Mouse (Mus musculus) kidney, embryonic 14.5 days (tissue): ENCODE measurements around the gene Gm47841. TPM values are rescaled to one million over a fixed set of nuclear protein-coding genes. Genes with fewer than 3 reads are reported as not detected.
A peak's percentile ranks its signal among the peaks of the same experiment; 100 is the strongest.

Experiments used
- ATAC-seq: fragments of 200-750 bp; cut with Nextera tagmentation; 2 replicates; pipeline ENCODE4 v1.8.0; 2017; ENCODE audit warnings: moderate number of reproducible peaks, mild to moderate bottlenecking, moderate TSS enrichment, moderate library complexity; ENCODE audit not compliant: low FRiP score, low TSS enrichment
- H3K27ac ChIP-seq: fragments of 300-500 bp; sonication (generic); 2 replicates; pipeline ENCODE4 v1.5.1; 2014; ENCODE audit warnings: low read depth, mild to moderate bottlenecking, low read length, moderate library complexity, mixed read lengths
- H3K27me3 ChIP-seq: fragments of 300-500 bp; sonication (generic); 2 replicates; pipeline ENCODE4 v1.6.1; 2014; ENCODE audit warnings: mild to moderate bottlenecking, low read length; ENCODE audit not compliant: control insufficient read depth, insufficient read depth
- H3K36me3 ChIP-seq: fragments of 300-500 bp; sonication (generic); 2 replicates; pipeline ENCODE4 v1.6.1; 2014; ENCODE audit warnings: low read length, mixed read lengths; ENCODE audit not compliant: control insufficient read depth, insufficient read depth
- H3K4me1 ChIP-seq: fragments of 300-500 bp; sonication (generic); 2 replicates; pipeline ENCODE4 v1.6.1; 2014; ENCODE audit warnings: low read length, mixed read lengths; ENCODE audit not compliant: control insufficient read depth, insufficient read depth
- H3K4me2 ChIP-seq: fragments of 300-500 bp; sonication (generic); replicated peaks from 2 replicates; pipeline ENCODE4 v1.6.1; 2014; ENCODE audit warnings: low read depth, mild to moderate bottlenecking, low read length
- H3K4me3 ChIP-seq: fragments of 300-500 bp; sonication (generic); 2 replicates; pipeline ENCODE4 v1.5.1; 2014; ENCODE audit warnings: mild to moderate bottlenecking, low read length
- H3K9ac ChIP-seq: fragments of 300-500 bp; sonication (generic); 2 replicates; pipeline ENCODE4 v1.6.1; 2014; ENCODE audit warnings: low read depth, mild to moderate bottlenecking, low read length, moderate library complexity
- H3K9me3 ChIP-seq: fragments of 300-500 bp; sonication (generic); 2 replicates; pipeline ENCODE4 v1.6.1; 2016; ENCODE audit warnings: low read length; ENCODE audit not compliant: control insufficient read depth
- WGBS: fragments of 180-500 bp; shearing (Covaris S2); extraction: QIAGEN DNeasy Blood & Tissue Kit; methylation state at CpG from one replicate; pipeline ENCODE4 v1.1.7; 2014; 5-methylcytosine and 5-hydroxymethylcytosine counted together
- polyA plus RNA-seq: library from polyadenylated mRNA; unstranded; fragments of >200 nt; fragmentation: Nextera tagmentation; extraction: Ambion mirVana; gene quantifications from 2 replicates; pipeline ENCODE4 v1.2.1, GENCODE M21; 2014

The Gm47841 gene
- polyA plus RNA-seq, 1 experiment from 2014 or later: not detected

- H3K9ac ChIP-seq: no peak overlapping the region
- peaks cover 10% of the 10 kb centered on the region; the same call in 1 of the 2 replicates for H3K4me1 ChIP-seq
- ATAC-seq: no peak
- 57% methylated on average over 9 of the region's 9 CpGs for WGBS
- H3K4me3 ChIP-seq: no peak overlapping the region
- H3K27ac ChIP-seq: no peak overlapping the region
- no peak overlapping the region for H3K4me2 ChIP-seq
- H3K36me3 ChIP-seq: no peaks in the 10 kb centered on the region
- no peaks in the 10 kb centered on the region; the same call in 1 of the 2 replicates for H3K27me3 ChIP-seq
- no peaks in the 10 kb centered on the region for H3K9me3 ChIP-seq
These were observed 39.3 kb upstream of the Gm47841 start for GRCm38 (mm10) chr15:101086451-101086850.

- Histone ChIP-seq H3K4me2 (no peak overlapping the region), H3K4me1 (peaks cover 11% of the 10 kb centered on the region)
- 65% methylated on average over 10 of the region's 10 CpGs for WGBS
These were observed 37.3 kb upstream of the Gm47841 start for GRCm38 (mm10) chr15:101084499-101084898.

GRCm38 (mm10) chr15:101082236-101082635, 35.0 kb upstream of the Gm47841 start:
- Histone ChIP-seq H3K27me3 (no peaks in the 10 kb centered on the region), H3K9me3 (no peaks in the 10 kb centered on the region), H3K4me3 (no peak overlapping the region), H3K4me1 (peaks cover 17% of the 10 kb centered on the region), H3K4me2 (no peak overlapping the region), H3K27ac (no peak overlapping the region), H3K9ac (no peak overlapping the region), H3K36me3 (no peaks in the 10 kb centered on the region)
- no peak for ATAC-seq
- 49% methylated on average over 4 of the region's 4 CpGs for WGBS

More at GRCm38 (mm10) chr15:101084499-101084898, 37.3 kb upstream of the Gm47841 start:
- no peak for ATAC-seq
- no peak overlapping the region for H3K9ac ChIP-seq
- no peaks in the 10 kb centered on the region for H3K36me3 ChIP-seq
- H3K27me3 ChIP-seq: no peaks in the 10 kb centered on the region; the same call in 1 of the 2 replicates
- H3K4me3 ChIP-seq: no peak overlapping the region
- H3K27ac ChIP-seq: no peak overlapping the region
- no peaks in the 10 kb centered on the region for H3K9me3 ChIP-seq

- Histone ChIP-seq H3K9me3 (no peaks in the 10 kb centered on the region), H3K4me2 (no peak overlapping the region), H3K4me1 (peaks cover 26% of the 10 kb centered on the region), H3K4me3 (no peak overlapping the region), H3K27ac (no peak overlapping the region), H3K36me3 (no peaks in the 10 kb centered on the region), H3K27me3 (no peaks in the 10 kb centered on the region), H3K9ac (no peak overlapping the region)
- 78% methylated on average over 7 of the region's 7 CpGs for WGBS
- no peak for ATAC-seq
These were observed 33.9 kb upstream of the Gm47841 start for GRCm38 (mm10) chr15:101081035-101081548.

- Histone ChIP-seq H3K27ac (no peak overlapping the region), H3K4me1 (peaks cover 36% of the 10 kb centered on the region), H3K9ac (no peak overlapping the region)
These were observed 32.9 kb upstream of the Gm47841 start for GRCm38 (mm10) chr15:101080031-101080520.

GRCm38 (mm10) chr15:101078731-101079156, 31.5 kb upstream of the Gm47841 start:
- Histone ChIP-seq H3K27me3 (no peaks in the 10 kb centered on the region), H3K36me3 (no peaks in the 10 kb centered on the region), H3K9ac (peak overlapping the region; percentile 94), H3K27ac (peak overlapping the region; percentile 97), H3K4me1 (peaks cover 40% of the 10 kb centered on the region), H3K4me2 (peak overlapping the region; percentile 76), H3K9me3 (no peaks in the 10 kb centered on the region), H3K4me3 (peak overlapping the region; percentile 93)
- 1% methylated on average over 29 of the region's 30 CpGs for WGBS
- peak; percentile 81 for ATAC-seq

More at GRCm38 (mm10) chr15:101080031-101080520, 32.9 kb upstream of the Gm47841 start:
- ATAC-seq: no peak
- 78% methylated on average over 9 of the region's 9 CpGs for WGBS
- Histone ChIP-seq H3K9me3 (no peaks in the 10 kb centered on the region), H3K4me2 (no peak overlapping the region), H3K36me3 (no peaks in the 10 kb centered on the region), H3K4me3 (no peak overlapping the region), H3K27me3 (no peaks in the 10 kb centered on the region)

GRCm38 (mm10) chr15:101077813-101078730, 30.9 kb upstream of the Gm47841 start, which contains the start of gene Fignl2:
TSS of gene Fignl2 (minus strand) at chr15:101078567.
- peak within 1 kb of the TSS; percentile 97 for H3K27ac ChIP-seq
- H3K4me3 ChIP-seq: peak within 1 kb of the TSS; percentile 93
- peak within 1 kb of the TSS; percentile 94 for H3K9ac ChIP-seq
- under 1% methylated on average over 74 of the region's 96 CpGs for WGBS
- H3K4me1 ChIP-seq: peaks cover 45% of the 10 kb centered on the region
- H3K4me2 ChIP-seq: peak within 1 kb of the TSS; percentile 76
- ATAC-seq: peak; percentile 32
- no peaks in the 10 kb centered on the region for H3K36me3 ChIP-seq
- no peaks in the 10 kb centered on the region for H3K27me3 ChIP-seq
- H3K9me3 ChIP-seq: no peaks in the 10 kb centered on the region

GRCm38 (mm10) chr15:101077001-101077812, 30.0 kb upstream of the Gm47841 start:
- peak; percentile 16; the same call in 1 of the 2 replicates for ATAC-seq
- no peaks in the 10 kb centered on the region for H3K36me3 ChIP-seq
- peak overlapping the region; percentile 94 for H3K9ac ChIP-seq
- peak overlapping the region; percentile 76 for H3K4me2 ChIP-seq
- H3K27me3 ChIP-seq: no peaks in the 10 kb centered on the region
- H3K4me3 ChIP-seq: peak overlapping the region; percentile 93
- peak overlapping the region; percentile 97 for H3K27ac ChIP-seq
- H3K9me3 ChIP-seq: no peaks in the 10 kb centered on the region
- H3K4me1 ChIP-seq: peaks cover 43% of the 10 kb centered on the region
- WGBS: under 1% methylated on average over 34 of the region's 34 CpGs
